Mouse (Mus musculus) MEL-GATA-1-ER (cell line): ENCODE measurements at regions not wholly inside any gene's neighbourhood (a gene's known extent, or its start where the extent isn't known, plus 50 kb on each side); places are given as distances from the start of the nearest gene placed in this dataset.

Experiments
- DNase-seq: peaks from one replicate; pipeline ENCODE4 v3.0.0-alpha.2; 2012; ENCODE audit warnings: low read depth; ENCODE audit errors: extremely low read depth

DNA sequence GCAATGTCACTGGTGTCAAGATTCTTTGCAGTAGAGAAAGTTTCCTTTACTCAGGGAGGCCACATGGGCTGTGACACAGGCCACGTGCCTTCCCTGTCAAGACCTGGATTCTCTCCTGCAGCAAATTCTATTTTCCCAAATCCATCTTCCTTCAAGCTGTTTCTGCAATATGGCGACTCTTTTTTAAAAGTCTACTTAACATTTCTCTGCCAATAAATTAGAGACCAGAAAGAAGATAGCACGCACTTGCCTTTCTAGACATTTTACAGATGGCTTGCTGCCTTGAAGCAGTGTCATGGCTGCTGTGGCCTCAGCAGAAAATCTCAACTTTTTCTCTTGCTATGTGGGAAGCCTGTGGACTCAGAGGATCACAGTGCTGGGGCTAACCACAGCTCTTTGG, 516.9 kb downstream of the Pdcd6ip start:
- DNase-seq = no peak

DNA sequence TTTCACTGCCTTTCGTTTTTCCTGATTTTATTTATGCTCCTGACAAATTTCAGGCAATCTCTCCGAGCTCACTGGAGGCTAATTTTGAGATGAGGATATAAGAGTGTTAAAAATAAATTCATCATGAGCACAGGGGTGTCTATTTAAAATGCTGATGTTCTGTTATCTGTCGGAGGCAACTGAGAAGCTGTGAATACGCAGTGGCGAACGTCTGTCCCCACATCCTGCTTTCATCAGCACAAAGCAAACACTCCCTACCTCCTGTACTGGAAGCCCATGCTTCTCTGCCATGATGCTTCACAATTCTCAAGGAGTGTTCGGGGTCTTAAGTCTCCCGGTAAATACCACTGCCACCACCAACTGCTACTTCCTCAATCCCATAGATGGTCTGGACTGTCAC, 526.9 kb downstream of the Pdcd6ip start:
- no peak for DNase-seq

GRCm38 (mm10) chr9:113177918-113178235, 530.2 kb downstream of the Pdcd6ip start:
- DNase-seq = no peak

- no peak for DNase-seq
Measured at GRCm38 (mm10) chr9:113177181-113177917, 530.7 kb downstream of the Pdcd6ip start.

DNA sequence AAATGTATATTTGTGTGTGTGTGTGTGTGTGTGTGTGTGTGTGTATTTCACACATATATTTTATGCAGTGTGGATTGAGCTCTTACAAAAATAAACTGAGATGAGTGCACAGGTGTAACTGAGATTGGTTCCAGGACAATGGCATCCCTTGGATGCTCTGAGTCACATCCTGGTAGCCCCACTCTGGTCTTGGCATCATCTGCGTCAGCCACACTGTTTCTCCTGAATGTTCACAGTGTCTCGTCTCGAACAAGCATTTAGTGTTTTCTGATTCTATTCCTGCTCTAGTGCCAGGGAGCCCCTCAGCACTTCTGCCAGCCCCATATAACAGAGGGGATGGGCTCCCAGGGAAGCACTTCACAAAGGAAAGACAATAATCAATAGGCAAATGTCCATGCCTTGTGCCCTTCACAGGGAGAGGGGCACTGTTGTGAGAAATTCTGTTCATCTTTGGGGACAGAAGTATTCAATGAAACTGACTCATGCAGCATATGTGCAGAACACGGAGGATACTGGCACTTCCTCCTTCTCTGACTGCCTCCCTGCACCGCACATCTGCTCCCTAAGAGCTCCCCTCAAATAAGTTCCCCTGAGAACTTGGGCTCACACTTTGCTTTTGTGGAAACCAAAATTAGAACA, 536.2 kb downstream of the Pdcd6ip start:
- no peak for DNase-seq

GRCm38 (mm10) chr9:113162897-113163874, 544.9 kb downstream of the Pdcd6ip start:
- DNase-seq = no peak

- DNase-seq = no peak
Measured at GRCm38 (mm10) chr9:113160011-113160410, 548.0 kb downstream of the Pdcd6ip start.

DNA sequence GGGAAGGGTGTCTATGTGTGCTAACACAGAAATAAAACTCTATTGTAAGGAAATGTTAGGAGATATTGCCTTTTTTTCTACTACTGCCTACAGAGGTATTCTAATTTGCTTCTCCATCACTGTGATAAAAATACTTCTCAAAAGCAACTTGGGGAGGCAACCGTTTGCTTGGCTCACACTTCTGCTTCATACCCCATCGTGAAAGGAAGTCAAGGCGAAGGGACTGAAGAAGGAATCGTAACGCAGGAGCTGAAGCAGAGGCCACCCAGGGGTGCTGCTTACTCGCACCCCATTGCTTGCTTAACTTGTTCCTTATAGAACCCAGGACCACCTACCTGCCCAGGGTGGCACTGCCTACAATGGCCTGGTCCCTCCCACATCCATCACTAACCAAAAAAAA, 550.0 kb downstream of the Pdcd6ip start:
- DNase-seq = no peak

GRCm38 (mm10) chr9:113157474-113158076, 550.5 kb downstream of the Pdcd6ip start:
- no peak for DNase-seq

GRCm38 (mm10) chr9:113156707-113157106, 551.4 kb downstream of the Pdcd6ip start:
- DNase-seq = no peak

DNA sequence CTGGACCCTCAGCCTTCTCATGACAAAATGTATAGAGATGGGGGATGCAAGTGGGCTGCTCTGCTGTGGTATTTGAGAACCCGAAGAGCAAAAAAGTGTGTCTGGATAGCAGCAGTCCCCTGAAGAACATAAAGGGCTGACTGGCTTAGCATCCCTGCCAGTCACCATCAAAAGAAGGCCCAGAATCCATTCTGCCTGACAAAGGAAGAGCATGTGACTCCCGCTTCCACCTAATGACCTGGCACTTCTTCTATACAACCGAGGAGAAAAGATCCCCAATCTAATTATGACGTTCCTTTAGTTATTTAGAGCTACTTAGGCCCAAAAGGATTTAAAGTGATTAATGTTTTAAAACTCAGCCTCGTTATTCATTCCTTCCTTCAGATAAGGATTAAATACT, 559.0 kb downstream of the Pdcd6ip start:
- no peak for DNase-seq

- DNase-seq = no peak
Measured at GRCm38 (mm10) chr9:113146571-113146970, 561.5 kb downstream of the Pdcd6ip start.

GRCm38 (mm10) chr9:113145036-113145435, 563.0 kb downstream of the Pdcd6ip start:
- DNase-seq = no peak

DNA sequence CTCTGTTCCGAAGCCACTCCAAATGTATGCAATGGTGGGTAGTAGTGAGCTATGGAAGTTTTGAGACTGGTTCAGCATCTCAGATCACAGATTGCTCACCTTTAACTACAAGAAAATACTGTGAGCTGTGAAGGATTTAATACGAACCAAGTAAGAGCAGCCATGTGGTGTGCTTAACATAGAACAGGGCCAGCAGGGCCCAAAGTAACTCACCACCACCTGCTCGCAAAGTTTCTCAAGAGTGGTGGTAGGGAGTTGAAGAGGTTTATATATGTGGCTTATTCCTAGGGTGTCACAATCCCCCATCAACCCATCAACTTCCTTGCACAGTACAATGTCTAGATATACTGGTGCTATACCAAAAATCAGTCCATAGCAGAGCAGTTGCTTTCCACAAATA, 573.4 kb downstream of the Pdcd6ip start:
- DNase-seq = no peak

DNA sequence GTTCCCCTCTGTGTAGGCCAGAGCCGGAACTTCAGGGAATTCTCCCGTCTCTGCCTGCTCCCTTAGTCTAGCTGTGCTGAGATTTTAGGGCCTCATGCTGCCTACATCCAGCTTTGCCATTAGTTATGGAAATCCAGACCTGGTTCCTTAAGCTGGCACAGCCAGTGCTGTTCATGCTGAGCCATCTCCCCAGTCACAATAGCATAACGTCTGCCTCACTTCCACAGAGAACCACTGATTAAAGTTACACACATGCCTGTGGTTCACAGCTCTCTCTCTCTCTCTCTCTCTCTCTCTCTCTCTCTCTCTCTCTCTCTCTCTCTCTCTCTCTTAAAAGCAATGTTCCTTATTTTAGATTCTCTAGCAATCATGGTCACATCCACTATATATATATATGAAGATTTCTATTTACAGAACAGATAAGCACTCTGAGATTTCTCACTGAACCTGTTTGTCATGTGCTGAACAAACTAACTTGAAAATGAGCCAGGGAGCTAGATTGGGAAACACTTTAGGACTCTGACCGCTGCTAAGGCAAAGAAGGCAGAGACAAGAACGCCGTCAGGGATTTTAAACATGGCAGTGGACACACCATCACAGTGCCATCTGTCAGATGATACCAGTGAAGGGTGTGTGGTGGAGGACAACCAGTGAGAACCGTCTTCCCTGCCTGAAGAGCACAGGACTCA, 584.9 kb downstream of the Pdcd6ip start:
- DNase-seq = no peak

GRCm38 (mm10) chr9:113122253-113122749, 585.8 kb downstream of the Pdcd6ip start:
- DNase-seq = no peak

DNA sequence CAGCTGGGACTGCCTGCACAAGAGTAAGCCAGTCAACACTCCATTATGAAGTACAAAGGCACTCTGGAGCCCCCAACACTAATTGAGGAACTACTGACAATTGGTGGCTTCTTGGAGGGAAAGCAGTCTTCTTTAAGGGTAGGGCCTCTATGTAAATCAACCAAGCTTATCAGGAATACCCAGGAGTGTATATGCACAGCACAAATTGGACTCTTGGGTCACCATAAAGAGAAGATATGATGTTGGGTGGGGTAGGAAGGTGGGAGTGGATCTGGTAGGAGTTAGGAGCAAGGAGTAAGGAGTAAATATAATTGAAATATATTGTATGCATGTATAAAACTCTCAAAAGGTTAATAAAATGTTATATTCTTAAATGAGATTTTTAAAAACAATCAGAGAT, 587.7 kb downstream of the Pdcd6ip start:
- DNase-seq = no peak

DNA sequence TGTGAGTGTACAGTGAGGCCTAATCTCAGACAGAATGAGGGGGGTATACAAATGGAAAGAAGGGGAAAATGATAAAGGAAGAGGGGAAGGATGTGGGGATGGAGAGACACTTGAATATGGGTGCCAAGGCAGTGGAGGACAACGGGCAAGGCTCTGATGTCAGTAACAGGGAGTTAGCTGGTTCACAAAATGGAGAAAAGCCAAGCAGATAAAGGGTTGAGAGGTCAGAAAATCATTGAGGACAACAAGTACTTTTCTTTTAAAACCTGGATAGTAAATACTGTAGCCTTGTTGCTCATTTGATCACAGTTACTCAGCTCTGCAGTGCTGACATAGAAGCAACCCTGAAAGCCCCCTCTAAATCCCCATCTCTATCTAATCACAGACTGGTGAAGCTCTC, 588.3 kb downstream of the Pdcd6ip start:
- DNase-seq = no peak

DNA sequence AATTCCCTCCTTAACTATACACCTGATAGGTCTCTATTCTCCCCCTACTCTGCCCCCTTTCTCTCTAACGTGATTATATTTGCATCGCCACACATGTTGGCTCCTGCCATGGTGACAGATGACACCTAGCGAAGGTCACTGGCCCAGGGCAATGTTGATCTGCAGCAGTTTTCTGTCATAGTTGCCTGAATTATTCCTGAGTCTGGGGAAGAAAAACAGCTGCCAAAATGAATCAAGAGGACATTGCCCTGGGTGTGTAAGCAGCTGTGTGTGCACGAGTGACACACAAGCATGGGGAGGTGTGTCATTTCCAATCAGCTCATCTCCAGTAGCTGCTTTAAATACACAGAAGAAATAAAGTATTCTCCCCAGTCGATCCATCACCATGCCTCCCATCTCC, 592.5 kb downstream of the Pdcd6ip start:
- DNase-seq = no peak

GRCm38 (mm10) chr9:113112753-113113152, 595.3 kb downstream of the Pdcd6ip start:
- DNase-seq = no peak

DNA sequence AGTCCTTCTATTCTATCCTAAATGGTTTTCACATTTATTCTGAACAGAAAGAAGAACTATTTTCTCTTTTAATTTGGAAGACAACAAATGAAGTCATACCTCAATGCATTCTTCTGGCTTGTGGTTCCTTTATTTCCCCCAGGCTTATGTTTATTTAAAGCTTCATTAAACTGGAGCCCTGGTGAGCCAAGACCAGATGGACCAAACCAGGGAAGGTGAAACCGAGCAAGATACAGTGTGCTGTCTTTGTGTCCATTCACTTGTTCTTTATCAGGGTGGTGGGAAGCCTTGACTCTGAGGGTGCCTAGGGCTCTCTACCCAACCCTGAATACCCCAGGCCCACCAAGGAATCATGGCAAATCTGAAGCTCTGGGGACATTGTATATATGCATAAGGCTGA, 606.3 kb downstream of the Pdcd6ip start:
- no peak for DNase-seq
